Mouse (Mus musculus): ENCODE measurements around the gene Gab1. TPM values are rescaled to one million over a fixed set of nuclear protein-coding genes. Genes with fewer than 3 reads are reported as not detected.

Gab1 gene
- polyA plus RNA-seq, 1 experiment from 2014 or later: 14.9 TPM

GRCm38 (mm10) chr8:80738388-80739154 lies 141.7 kb downstream of the Gab1 start:
- no peak for TF ChIP-seq CTCF (IDR thresholded peaks at IDR 0.05; ENCODE audit: low read depth)
- Histone ChIP-seq H3K9ac (ENCODE audit: low read depth, low read length) (peak overlapping the region; percentile 92), H3K27me3 (ENCODE audit: insufficient read depth, low read length) (no peaks in the 10 kb centered on the region), H3K4me3 (replicated peaks; ENCODE audit: low read depth, low read length) (peak overlapping the region; percentile 91), H3K4me2 (ENCODE audit: low read length) (peak overlapping the region; percentile 78), H3K9me3 (replicated peaks; ENCODE audit: low read length) (no peaks in the 10 kb centered on the region), H3K36me3 (ENCODE audit: insufficient read depth, low read length) (no peaks in the 10 kb centered on the region), H3K4me1 (replicated peaks; ENCODE audit: insufficient read depth, low read length) (peaks cover 6% of the 10 kb centered on the region; the same call in 1 of the 2 replicates), H3K27ac (peak overlapping the region; percentile 99)
- ATAC-seq (replicated peaks; ENCODE audit: low FRiP score, low read depth): peak; percentile 50
- DNase-seq (ENCODE audit: low spot score): peak; percentile 61
- under 1% methylated on average over 82 of the region's 84 CpGs for WGBS

- peak overlapping the region; percentile 92 for H3K9ac ChIP-seq (ENCODE audit: low read depth, low read length)
- DNase-seq (ENCODE audit: low spot score): no peak
- H3K4me2 ChIP-seq (ENCODE audit: low read length): peak overlapping the region; percentile 78
- peak overlapping the region; percentile 99 for H3K27ac ChIP-seq
- no peak for ATAC-seq (replicated peaks; ENCODE audit: low FRiP score, low read depth)
- H3K9me3 ChIP-seq (replicated peaks; ENCODE audit: low read length): no peaks in the 10 kb centered on the region
- 1% methylated on average over 5 of the region's 5 CpGs for WGBS
- no peaks in the 10 kb centered on the region for H3K27me3 ChIP-seq (ENCODE audit: insufficient read depth, low read length)
- no peaks in the 10 kb centered on the region for H3K36me3 ChIP-seq (ENCODE audit: insufficient read depth, low read length)
- peak overlapping the region; percentile 91 for H3K4me3 ChIP-seq (replicated peaks; ENCODE audit: low read depth, low read length)
- TF ChIP-seq CTCF (IDR thresholded peaks at IDR 0.05; ENCODE audit: low read depth): no peak
- peaks cover 6% of the 10 kb centered on the region; the same call in 1 of the 2 replicates for H3K4me1 ChIP-seq (replicated peaks; ENCODE audit: insufficient read depth, low read length)
Measured at GRCm38 (mm10) chr8:80738046-80738387, 142.3 kb downstream of the Gab1 start.

- Histone ChIP-seq H3K4me1 (replicated peaks; ENCODE audit: insufficient read depth, low read length) (0 out of 2 replicates have a peak, but pooled peaks cover under 1% of the 10 kb centered on the region), H3K27me3 (ENCODE audit: insufficient read depth, low read length) (no peaks in the 10 kb centered on the region), H3K4me2 (ENCODE audit: low read length) (no peak overlapping the region), H3K9ac (ENCODE audit: low read depth, low read length) (no peak overlapping the region), H3K36me3 (ENCODE audit: insufficient read depth, low read length) (peaks cover 21% of the 10 kb centered on the region; the same call in 1 of the 2 replicates), H3K9me3 (replicated peaks; ENCODE audit: low read length) (no peaks in the 10 kb centered on the region), H3K27ac (no peak overlapping the region), H3K4me3 (replicated peaks; ENCODE audit: low read depth, low read length) (no peak overlapping the region)
- no peak for TF ChIP-seq CTCF (IDR thresholded peaks at IDR 0.05; ENCODE audit: low read depth)
- no peak for DNase-seq (ENCODE audit: low spot score)
- ATAC-seq (replicated peaks; ENCODE audit: low FRiP score, low read depth): no peak
Measured at GRCm38 (mm10) chr8:80732326-80732725, 148.0 kb downstream of the Gab1 start.

- DNase-seq (ENCODE audit: low spot score) (no peak), ATAC-seq (replicated peaks; ENCODE audit: low FRiP score, low read depth) (no peak)
- no peaks in the 10 kb centered on the region for H3K27me3 ChIP-seq (ENCODE audit: insufficient read depth, low read length)
- H3K36me3 ChIP-seq (ENCODE audit: insufficient read depth, low read length): peaks cover 17% of the 10 kb centered on the region
- no peaks in the 10 kb centered on the region for H3K4me1 ChIP-seq (replicated peaks; ENCODE audit: insufficient read depth, low read length)
- H3K9me3 ChIP-seq (replicated peaks; ENCODE audit: low read length): no peaks in the 10 kb centered on the region
- H3K27ac ChIP-seq: no peak overlapping the region
- H3K4me2 ChIP-seq (ENCODE audit: low read length): no peak overlapping the region
- H3K4me3 ChIP-seq (replicated peaks; ENCODE audit: low read depth, low read length): no peak overlapping the region
- no peak for TF ChIP-seq CTCF (IDR thresholded peaks at IDR 0.05; ENCODE audit: low read depth)
- 94% methylated on average over 1 of the region's 1 CpGs for WGBS
- no peak overlapping the region for H3K9ac ChIP-seq (ENCODE audit: low read depth, low read length)
Measured at GRCm38 (mm10) chr8:80714461-80714860, 165.9 kb downstream of the Gab1 start.

Other genes starting within 250 kb of the Gab1 start
- gene Smarca5, start 141.0 kb downstream of the Gab1 start, polyA plus RNA-seq (2015; fragmentation: Nextera tagmentation; extraction: Ambion mirVana): 54.8 and 59.3 TPM in 2 replicates
- gene Usp38, start 134.4 kb upstream of the Gab1 start, polyA plus RNA-seq (2015; fragmentation: Nextera tagmentation; extraction: Ambion mirVana): 15.3 and 15.8 TPM in 2 replicates

Measured in kidney, postnatal 0 days (tissue).